Mouse (Mus musculus) ovary, adult 18-20 months (tissue): ENCODE data around the gene Man2a1.

Experiments used
- DNase-seq: peaks from one replicate; pipeline ENCODE4 v3.0.0; 2022; ENCODE audit warnings: low spot score, mixed read lengths

The Man2a1 gene

DNA sequence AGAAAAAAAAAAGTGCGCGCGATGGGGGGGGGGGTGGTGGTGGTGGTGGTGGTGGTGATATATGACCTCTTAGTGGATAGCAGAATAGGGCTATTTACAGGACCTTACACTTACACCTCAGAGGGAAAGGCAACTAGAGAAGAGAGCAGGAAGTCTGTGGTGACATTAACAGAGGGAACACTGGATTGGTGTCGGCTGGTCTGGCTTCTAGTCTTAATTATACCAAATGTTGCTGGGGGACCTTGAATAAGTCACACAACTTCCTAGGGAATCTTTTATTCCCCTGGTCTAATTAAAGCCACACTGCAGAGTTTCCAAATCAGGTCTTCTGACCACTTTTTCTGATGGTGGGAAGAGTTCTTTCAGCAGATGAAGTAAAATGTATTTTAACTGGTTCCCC is 163.0 kb downstream of the Man2a1 start:
- no peak for DNase-seq

GRCm38 (mm10) chr17:64764175-64765122 is 163.9 kb downstream of the Man2a1 start:
- DNase-seq, result no peak

- no peak for DNase-seq
Measured at GRCm38 (mm10) chr17:64765286-64765685, 164.8 kb downstream of the Man2a1 start.

DNA sequence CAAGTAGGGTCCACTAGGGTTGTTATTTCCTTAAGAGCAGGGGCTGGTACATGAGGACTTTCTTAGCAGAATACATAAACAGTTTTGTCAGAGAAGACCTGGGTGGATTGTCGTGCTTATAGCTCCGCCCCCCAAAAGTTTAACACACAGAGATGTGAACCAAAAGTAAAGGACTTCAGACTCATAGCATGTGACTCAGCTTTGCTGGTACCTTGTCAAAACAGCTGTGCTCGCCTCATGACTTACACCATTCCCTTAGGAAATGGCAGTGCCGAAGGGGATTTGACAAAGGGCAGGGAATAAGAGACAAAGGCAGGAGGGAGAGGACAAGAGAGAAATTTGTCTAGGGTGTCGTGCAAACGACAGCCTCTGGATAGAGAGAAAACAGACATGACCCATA is 166.0 kb downstream of the Man2a1 start:
- no peak for DNase-seq

DNA sequence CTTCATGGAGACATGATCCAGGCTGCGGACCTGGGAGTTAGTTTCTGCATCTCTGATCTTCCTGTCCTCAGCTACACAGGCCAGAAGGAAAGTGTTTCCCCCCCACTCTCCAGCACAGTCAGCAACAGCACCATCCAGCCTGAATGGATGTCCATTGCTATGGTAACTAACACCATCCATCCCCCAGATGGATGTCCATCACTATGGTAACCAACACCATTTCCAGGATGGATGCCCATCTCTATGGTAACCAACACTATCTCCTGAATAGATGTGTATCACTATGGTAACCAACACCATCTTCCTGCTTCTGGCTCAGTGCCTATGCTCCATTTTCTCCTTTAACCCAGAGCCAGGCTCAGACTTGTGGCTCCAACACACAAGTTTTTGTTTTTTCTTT is 169.7 kb downstream of the Man2a1 start:
- no peak for DNase-seq

DNA sequence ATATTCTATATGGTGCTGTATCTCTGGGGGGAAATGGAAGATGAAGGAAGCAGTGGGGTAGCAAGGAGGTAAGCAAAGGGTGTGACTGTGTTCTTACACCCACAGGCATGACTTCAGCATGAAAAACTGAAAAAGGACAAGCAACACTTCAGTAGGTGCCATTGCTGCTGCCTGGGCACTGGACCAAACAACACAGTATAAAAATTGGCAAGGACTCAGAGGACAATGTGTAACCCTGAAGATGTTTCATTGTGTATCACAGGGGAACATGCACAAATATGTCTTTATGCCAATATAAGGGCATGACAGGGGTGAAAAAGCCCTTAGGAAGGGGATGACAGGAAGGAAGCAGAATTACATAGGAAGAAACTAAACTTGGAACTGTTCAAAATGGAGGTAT is 172.1 kb downstream of the Man2a1 start:
- no peak for DNase-seq

GRCm38 (mm10) chr17:64774218-64774617 is 173.7 kb downstream of the Man2a1 start:
- no peak for DNase-seq

DNA sequence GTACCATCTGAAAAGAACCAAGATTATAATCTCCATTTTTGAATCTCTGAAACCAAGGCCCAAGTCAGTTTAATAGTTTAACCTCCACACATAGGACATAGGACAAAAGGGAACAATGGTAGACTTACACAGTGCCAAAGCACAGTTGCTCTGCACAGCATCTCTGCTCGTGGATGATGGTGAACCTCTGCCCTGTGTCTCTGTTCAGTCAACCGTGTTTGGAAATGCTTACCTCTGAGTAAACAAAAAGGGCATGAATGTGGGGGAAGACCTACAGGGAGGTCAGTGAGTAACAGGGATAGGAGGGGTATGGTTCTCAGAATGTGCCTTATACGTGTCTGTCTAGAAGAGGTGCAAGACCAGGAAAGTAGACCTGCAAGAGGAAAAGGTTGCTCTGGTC is 177.8 kb downstream of the Man2a1 start:
- no peak for DNase-seq

- no peak for DNase-seq
Measured at GRCm38 (mm10) chr17:64778756-64779155, 178.2 kb downstream of the Man2a1 start.

- no peak for DNase-seq
Measured at GRCm38 (mm10) chr17:64780753-64781490, 180.4 kb downstream of the Man2a1 start.

DNA sequence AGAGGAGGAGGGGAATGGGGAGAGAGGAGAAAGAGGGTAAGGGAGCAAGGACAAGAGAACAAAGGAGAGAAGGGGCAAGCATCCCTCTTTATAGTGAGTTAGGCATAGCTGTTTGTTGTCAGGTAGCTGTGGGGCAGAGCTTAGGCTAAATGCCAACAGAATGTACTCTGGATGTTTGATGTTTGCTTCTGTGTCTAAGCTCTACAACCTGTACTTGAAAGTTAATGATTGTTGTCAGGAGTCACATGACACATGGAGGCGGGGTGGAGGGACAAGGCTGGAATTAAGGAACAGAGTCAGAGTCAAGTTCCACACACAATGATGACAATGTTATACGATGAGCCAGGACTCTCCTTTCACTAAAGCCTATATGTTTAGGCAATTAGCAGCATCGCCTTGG is 181.8 kb downstream of the Man2a1 start:
- no peak for DNase-seq

DNA sequence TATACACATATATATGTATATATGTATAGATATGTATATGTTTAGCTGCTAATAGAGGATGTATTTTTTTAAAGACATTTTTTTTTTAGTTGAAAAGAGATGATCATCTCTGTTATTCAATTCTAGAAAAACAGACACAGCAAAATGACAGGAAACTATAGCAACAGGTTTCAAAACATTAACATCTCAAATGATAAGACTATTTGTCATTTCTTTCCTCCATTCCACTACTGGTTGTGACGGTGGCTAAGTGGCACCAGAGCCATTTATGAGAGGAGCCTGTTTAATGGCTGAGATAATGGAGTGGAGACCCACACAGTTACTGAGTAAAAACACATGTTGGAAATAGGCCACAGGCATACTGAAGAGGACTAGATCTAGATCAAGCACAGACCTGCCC is 185.4 kb downstream of the Man2a1 start:
- no peak for DNase-seq

DNA sequence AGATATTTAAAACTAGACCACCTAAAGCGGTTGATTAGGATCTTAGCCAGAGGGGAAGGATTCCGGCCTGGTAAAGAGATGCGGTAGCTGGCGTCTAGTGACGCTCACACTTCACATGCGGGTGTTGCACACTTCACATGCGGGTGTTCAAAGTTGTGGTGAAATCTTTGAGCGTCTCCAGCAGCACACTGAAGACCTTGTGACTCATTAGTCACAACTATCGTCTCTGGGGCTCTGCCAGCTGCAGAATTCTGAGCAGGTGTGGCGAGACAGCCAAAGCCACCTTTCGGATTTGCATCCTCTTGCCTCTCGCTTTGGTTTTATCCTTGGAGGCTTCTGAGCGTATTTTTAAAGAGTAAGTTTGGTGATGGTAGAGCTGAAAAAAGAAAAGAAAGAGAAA is 187.8 kb downstream of the Man2a1 start:
- no peak for DNase-seq

DNA sequence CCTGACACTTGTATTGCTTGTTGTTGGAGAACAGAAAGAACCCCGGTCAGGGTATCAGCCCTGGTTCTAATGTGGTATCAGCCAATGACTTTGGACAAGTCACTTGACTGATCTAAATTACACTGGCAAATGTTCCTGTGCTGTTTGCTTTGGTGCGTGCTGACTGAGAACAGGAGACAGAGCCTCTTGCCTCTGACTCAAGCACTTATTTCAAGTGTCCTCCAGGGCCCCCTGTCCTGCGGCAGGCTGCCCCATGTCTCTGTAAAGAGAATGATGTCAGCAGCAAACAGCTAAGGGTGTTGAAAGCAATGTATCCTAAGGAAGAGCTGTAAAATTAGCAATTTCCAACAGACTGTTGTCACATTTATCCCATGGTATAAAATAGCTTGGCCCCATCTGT is 188.6 kb downstream of the Man2a1 start:
- DNase-seq, result no peak

- no peak for DNase-seq
Measured at GRCm38 (mm10) chr17:64792076-64792475, 191.5 kb downstream of the Man2a1 start.

DNA sequence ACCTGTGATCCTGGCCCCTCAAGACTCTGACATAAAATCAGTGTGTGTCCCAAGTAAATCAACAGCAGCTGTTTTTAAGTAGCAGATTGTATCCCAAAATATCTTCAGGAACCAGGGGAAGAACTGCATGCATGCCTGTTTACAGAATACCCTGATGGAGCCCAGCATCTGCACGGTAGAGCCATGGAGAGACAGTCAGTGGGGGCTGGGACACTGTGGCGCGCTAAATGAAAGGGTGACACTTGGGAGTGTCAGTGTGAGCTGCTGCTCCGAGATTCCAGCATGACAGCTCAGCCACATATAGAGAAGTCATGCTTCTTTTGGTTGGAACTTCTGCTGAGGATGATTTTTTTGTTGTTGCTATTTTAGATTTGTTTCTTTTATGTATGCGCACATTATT is 192.1 kb downstream of the Man2a1 start:
- no peak for DNase-seq

- DNase-seq, result no peak
Measured at GRCm38 (mm10) chr17:64802168-64802955, 201.8 kb downstream of the Man2a1 start.

GRCm38 (mm10) chr17:64802956-64803275 is 202.4 kb downstream of the Man2a1 start:
- no peak for DNase-seq
